Mouse (Mus musculus): ENCODE results near the gene Prdx5.

DNA sequence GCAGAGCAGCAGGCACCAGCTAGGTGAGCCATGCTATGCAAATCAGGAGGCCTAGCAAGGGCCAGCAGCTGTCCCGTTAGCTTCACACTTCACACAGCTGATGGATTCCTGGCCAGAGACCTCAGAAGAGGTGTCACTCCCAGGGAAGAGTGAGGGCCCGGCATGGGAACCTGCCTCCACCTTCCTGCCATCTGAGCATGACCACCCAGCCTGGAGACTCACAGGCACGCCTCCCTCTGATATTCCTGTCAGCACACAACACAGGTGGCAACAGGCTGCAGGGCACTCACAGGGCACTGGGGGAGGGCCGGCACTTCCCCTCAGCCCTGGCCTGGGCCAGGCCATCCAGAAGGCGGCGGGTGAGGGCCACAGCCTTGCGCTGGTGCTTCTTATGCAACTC lies 45.5 kb upstream of the Prdx5 start:
- TF ChIP-seq CTCF (IDR thresholded peaks at IDR 0.05; ENCODE audit: low read depth) = peak; percentile 35
- no peak; the same call in 1 of the 2 replicates for TF ChIP-seq EP300 (IDR thresholded peaks at IDR 0.05; ENCODE audit: low read depth)
